Mouse (Mus musculus): Measurements from ENCODE around the gene Armcx4. TPM values are rescaled to one million over a fixed set of nuclear protein-coding genes. Genes with fewer than 3 reads are reported as not detected.

The Armcx4 gene
- polyA plus RNA-seq, 1 experiment from 2014 or later: 7.4 TPM

Other genes with a start within 250 kb of the Armcx4 start
- gene Taf7l, start 210.0 kb upstream of the Armcx4 start, polyA plus RNA-seq (2015; fragmentation: Nextera tagmentation; extraction: Ambion mirVana): 0.27 and 0.31 TPM in 2 replicates
- 69.0 and 72.7 TPM in 2 replicates for gene Timm8a1, start 144.7 kb upstream of the Armcx4 start, polyA plus RNA-seq (2015; fragmentation: Nextera tagmentation; extraction: Ambion mirVana)
- 1.3 and 1.8 TPM in 2 replicates for gene Btk, start 102.9 kb upstream of the Armcx4 start, polyA plus RNA-seq (2015; fragmentation: Nextera tagmentation; extraction: Ambion mirVana)
- gene Rpl36a, start 100.9 kb upstream of the Armcx4 start, polyA plus RNA-seq (2015; fragmentation: Nextera tagmentation; extraction: Ambion mirVana): 381 and 410 TPM in 2 replicates
- 4.4 and 4.5 TPM in 2 replicates for gene Gla, start 85.4 kb upstream of the Armcx4 start, polyA plus RNA-seq (2015; fragmentation: Nextera tagmentation; extraction: Ambion mirVana)
- 162 and 163 TPM in 2 replicates for gene Hnrnph2, start 85.3 kb upstream of the Armcx4 start, polyA plus RNA-seq (2015; fragmentation: Nextera tagmentation; extraction: Ambion mirVana)
- 74.7 and 76.7 TPM in 2 replicates for gene Armcx1, start 31.4 kb downstream of the Armcx4 start, polyA plus RNA-seq (2015; fragmentation: Nextera tagmentation; extraction: Ambion mirVana)
- 43.6 TPM in 2 replicates for gene Armcx6, start 64.9 kb downstream of the Armcx4 start, polyA plus RNA-seq (2015; fragmentation: Nextera tagmentation; extraction: Ambion mirVana)
- gene Armcx3, start 70.1 kb downstream of the Armcx4 start, polyA plus RNA-seq (2015; fragmentation: Nextera tagmentation; extraction: Ambion mirVana): 81.1 and 87.1 TPM in 2 replicates
- 94.1 and 98.4 TPM in 2 replicates for gene Armcx2, start 122.7 kb downstream of the Armcx4 start, polyA plus RNA-seq (2015; fragmentation: Nextera tagmentation; extraction: Ambion mirVana)